Mouse (Mus musculus): ENCODE measurements around the gene Carnmt1. TPM values are rescaled to one million over a fixed set of nuclear protein-coding genes. Genes with fewer than 3 reads are reported as not detected.
A peak's percentile ranks its signal among the peaks of the same experiment; 100 is the strongest.

The Carnmt1 gene
- polyA plus RNA-seq, 1 experiment = 10.8 TPM

GRCm38 (mm10) chr19:18731077-18731476 lies 60.5 kb downstream of the Carnmt1 start:
- no peaks in the 10 kb centered on the region for H3K4me1 ChIP-seq (ENCODE audit: control insufficient read depth, insufficient read depth, low read length)
- H3K4me3 ChIP-seq (ENCODE audit: insufficient read depth, low read length) = no peak overlapping the region
- H3K27ac ChIP-seq (ENCODE audit: insufficient read depth, low read depth, low read length) = no peak overlapping the region
- no peak for TF ChIP-seq CTCF (IDR thresholded peaks at IDR 0.05; ENCODE audit: low read depth, low read length)
- no peak for TF ChIP-seq POLR2A (IDR thresholded peaks at IDR 0.05; ENCODE audit: borderline replicate concordance, low read depth, low read length)

GRCm38 (mm10) chr19:18735901-18736300 lies 65.3 kb downstream of the Carnmt1 start:
- H3K4me3 ChIP-seq (ENCODE audit: insufficient read depth, low read length) = no peak overlapping the region
- no peak for TF ChIP-seq CTCF (IDR thresholded peaks at IDR 0.05; ENCODE audit: low read depth, low read length)
- no peak for TF ChIP-seq POLR2A (IDR thresholded peaks at IDR 0.05; ENCODE audit: borderline replicate concordance, low read depth, low read length)
- H3K27ac ChIP-seq (ENCODE audit: insufficient read depth, low read depth, low read length) = no peak overlapping the region
- no peaks in the 10 kb centered on the region for H3K4me1 ChIP-seq (ENCODE audit: control insufficient read depth, insufficient read depth, low read length)

- Histone ChIP-seq H3K27ac (ENCODE audit: insufficient read depth, low read depth, low read length) (no peak overlapping the region), H3K4me3 (ENCODE audit: insufficient read depth, low read length) (no peak overlapping the region), H3K4me1 (ENCODE audit: control insufficient read depth, insufficient read depth, low read length) (no peaks in the 10 kb centered on the region)
- no peak for TF ChIP-seq CTCF (IDR thresholded peaks at IDR 0.05; ENCODE audit: low read depth, low read length)
- no peak for TF ChIP-seq POLR2A (IDR thresholded peaks at IDR 0.05; ENCODE audit: borderline replicate concordance, low read depth, low read length)
Observed at GRCm38 (mm10) chr19:18739146-18739545, 68.6 kb downstream of the Carnmt1 start.

- no peak overlapping the region for H3K4me3 ChIP-seq (ENCODE audit: insufficient read depth, low read length)
- TF ChIP-seq CTCF (IDR thresholded peaks at IDR 0.05; ENCODE audit: low read depth, low read length) (no peak), POLR2A (IDR thresholded peaks at IDR 0.05; ENCODE audit: borderline replicate concordance, low read depth, low read length) (no peak)
- H3K27ac ChIP-seq (ENCODE audit: insufficient read depth, low read depth, low read length) = no peak overlapping the region
- no peaks in the 10 kb centered on the region for H3K4me1 ChIP-seq (ENCODE audit: control insufficient read depth, insufficient read depth, low read length)
Observed at GRCm38 (mm10) chr19:18743946-18744345, 73.4 kb downstream of the Carnmt1 start.

- Histone ChIP-seq H3K4me3 (ENCODE audit: insufficient read depth, low read length) (no peak overlapping the region), H3K4me1 (ENCODE audit: control insufficient read depth, insufficient read depth, low read length) (no peaks in the 10 kb centered on the region), H3K27ac (ENCODE audit: insufficient read depth, low read depth, low read length) (no peak overlapping the region)
- TF ChIP-seq CTCF (IDR thresholded peaks at IDR 0.05; ENCODE audit: low read depth, low read length) = no peak
- TF ChIP-seq POLR2A (IDR thresholded peaks at IDR 0.05; ENCODE audit: borderline replicate concordance, low read depth, low read length) = no peak
Observed at GRCm38 (mm10) chr19:18746576-18747340, 76.2 kb downstream of the Carnmt1 start.

DNA sequence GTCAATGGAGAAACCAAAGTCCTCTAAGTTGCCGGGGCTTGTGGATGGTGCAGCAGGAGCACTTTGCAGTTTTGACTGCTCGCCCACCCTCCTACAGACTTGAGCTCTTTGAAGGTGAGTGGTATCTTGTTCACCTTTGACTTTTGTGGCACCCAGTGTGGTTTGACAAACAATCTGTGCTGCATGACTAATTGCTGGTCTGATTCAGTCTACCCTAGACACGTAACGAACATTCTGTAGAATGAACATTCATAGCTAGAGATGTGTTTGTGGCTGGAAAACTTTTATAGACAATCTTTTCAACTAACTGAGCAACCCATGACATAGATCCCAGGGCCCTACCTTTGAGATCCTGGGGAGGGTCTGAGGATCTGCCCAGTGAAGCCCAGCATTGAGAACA lies 76.8 kb downstream of the Carnmt1 start:
- no peak overlapping the region for H3K27ac ChIP-seq (ENCODE audit: insufficient read depth, low read depth, low read length)
- H3K4me1 ChIP-seq (ENCODE audit: control insufficient read depth, insufficient read depth, low read length) = no peaks in the 10 kb centered on the region
- TF ChIP-seq CTCF (IDR thresholded peaks at IDR 0.05; ENCODE audit: low read depth, low read length) = no peak
- no peak for TF ChIP-seq POLR2A (IDR thresholded peaks at IDR 0.05; ENCODE audit: borderline replicate concordance, low read depth, low read length)
- no peak overlapping the region for H3K4me3 ChIP-seq (ENCODE audit: insufficient read depth, low read length)

- Histone ChIP-seq H3K4me3 (ENCODE audit: insufficient read depth, low read length) (peak within 1 kb of the TSS; percentile 12), H3K27ac (ENCODE audit: insufficient read depth, low read depth, low read length) (no peak within 1 kb of the TSS), H3K4me1 (ENCODE audit: control insufficient read depth, insufficient read depth, low read length) (no peaks in the 10 kb centered on the region)
- no peak for TF ChIP-seq CTCF (IDR thresholded peaks at IDR 0.05; ENCODE audit: low read depth, low read length)
- no peak for TF ChIP-seq POLR2A (IDR thresholded peaks at IDR 0.05; ENCODE audit: borderline replicate concordance, low read depth, low read length)
Observed at GRCm38 (mm10) chr19:18749598-18750339, 79.2 kb downstream of the Carnmt1 start, which contains the start of gene Trpm6. TSS of gene Trpm6 (plus strand) at chr19:18749983.

Other genes starting within 250 kb of the Carnmt1 start
- 267 and 297 TPM in 2 replicates for gene Ostf1, start 38.9 kb upstream of the Carnmt1 start, polyA plus RNA-seq (2012; ENCODE audit: insufficient read depth, insufficient read length, missing spikeins)
- 12.7 and 12.8 TPM in 2 replicates for gene Nmrk1, start 38.8 kb upstream of the Carnmt1 start, polyA plus RNA-seq (2012; ENCODE audit: insufficient read depth, insufficient read length, missing spikeins)
- gene D030056L22Rik, start 42.4 kb downstream of the Carnmt1 start, polyA plus RNA-seq (2012; ENCODE audit: insufficient read depth, insufficient read length, missing spikeins) = 9.5 and 11.5 TPM in 2 replicates
- gene Trpm6, start 79.2 kb downstream of the Carnmt1 start, polyA plus RNA-seq (2012; ENCODE audit: insufficient read depth, insufficient read length, missing spikeins) = not detected in 2 replicates

All from bone marrow macrophage, adult 2 months (primary cell).